Mouse (Mus musculus) stomach, embryonic 15.5 days (tissue): ENCODE measurements at regions not wholly inside any gene's neighbourhood (a gene's known extent, or its start where the extent isn't known, plus 50 kb on each side); places are given as distances from the start of the nearest gene placed in this dataset.

ENCODE experiments used
- ATAC-seq: fragments of 200-750 bp; cut with Nextera tagmentation; 2 replicates; pipeline ENCODE4 v1.8.0; 2017; ENCODE audit warnings: low read depth, moderate number of reproducible peaks, moderate TSS enrichment; ENCODE audit not compliant: insufficient read depth, low FRiP score
- H3K27ac ChIP-seq: fragments of 300-500 bp; sonication (generic); 2 replicates; pipeline ENCODE4 v1.5.1; 2015; ENCODE audit warnings: mild to moderate bottlenecking, inconsistent platforms
- H3K27me3 ChIP-seq: fragments of 300-500 bp; sonication (generic); replicated peaks from 2 replicates; pipeline ENCODE4 v1.6.1; 2015; ENCODE audit warnings: inconsistent platforms
- H3K36me3 ChIP-seq: fragments of 300-500 bp; sonication (generic); 2 replicates; pipeline ENCODE4 v1.6.1; 2015; ENCODE audit warnings: inconsistent platforms
- H3K4me1 ChIP-seq: fragments of 300-500 bp; sonication (generic); 2 replicates; pipeline ENCODE4 v1.6.1; 2015; ENCODE audit warnings: inconsistent platforms
- H3K4me2 ChIP-seq: fragments of 300-500 bp; sonication (generic); 2 replicates; pipeline ENCODE4 v1.6.1; 2015; ENCODE audit warnings: mild to moderate bottlenecking, inconsistent platforms
- H3K4me3 ChIP-seq: fragments of 300-500 bp; sonication (generic); replicated peaks from 2 replicates; pipeline ENCODE4 v1.5.1; 2015; ENCODE audit warnings: inconsistent platforms
- H3K9ac ChIP-seq: fragments of 300-500 bp; sonication (generic); 2 replicates; pipeline ENCODE4 v1.6.1; 2015; ENCODE audit warnings: inconsistent platforms
- H3K9me3 ChIP-seq: fragments of 300-500 bp; sonication (generic); 2 replicates; pipeline ENCODE4 v1.6.1; 2016; ENCODE audit warnings: inconsistent platforms
- WGBS: fragments of 180-500 bp; shearing (Covaris S2); methylation state at CpG from one replicate; pipeline ENCODE4 v1.1.7; 2015; 5-methylcytosine and 5-hydroxymethylcytosine counted together

DNA sequence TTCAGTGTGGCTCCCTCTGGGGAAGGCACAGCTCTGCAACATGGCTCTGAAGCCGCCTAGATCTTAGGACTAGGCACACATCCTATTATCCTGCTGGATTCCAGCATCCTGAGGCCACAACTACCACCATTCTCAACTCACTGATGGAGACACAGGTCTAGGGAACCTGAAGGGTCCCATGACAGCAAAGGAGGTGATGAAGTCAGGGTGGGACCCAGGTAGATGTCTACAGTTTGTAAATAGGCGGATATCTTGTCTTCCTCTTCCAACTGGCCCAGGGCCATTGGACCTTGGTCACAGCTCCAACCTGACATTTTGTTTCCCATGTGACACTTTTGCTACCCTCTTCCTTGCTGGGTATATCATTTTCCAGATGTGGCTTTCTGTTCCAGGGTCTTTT lies 106.4 kb downstream of the Vapb start:
- no peak overlapping the region for H3K4me3 ChIP-seq

DNA sequence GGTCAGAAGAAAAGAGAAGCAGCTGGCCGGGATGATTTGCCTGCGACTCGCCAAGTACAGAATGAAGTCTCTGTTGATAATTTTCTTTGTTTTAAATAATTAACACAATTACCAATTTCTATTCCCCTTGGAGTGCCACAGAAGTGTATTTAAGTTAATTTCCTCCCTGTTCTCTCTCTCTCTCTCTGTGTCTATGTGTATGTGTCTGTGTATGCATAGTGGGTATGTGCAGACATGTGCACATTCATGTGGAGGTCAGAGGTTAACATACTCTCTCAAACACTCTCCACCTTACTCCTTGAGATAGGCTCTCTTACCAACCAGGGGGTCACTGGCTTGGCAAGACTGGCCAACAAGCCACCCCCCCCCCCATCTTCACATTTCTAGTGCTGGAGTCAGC lies 107.2 kb downstream of the Vapb start:
- no peak overlapping the region for H3K9ac ChIP-seq
- H3K9me3 ChIP-seq: no peaks in the 10 kb centered on the region
- ATAC-seq: no peak
- no peak overlapping the region for H3K4me3 ChIP-seq
- no peak overlapping the region for H3K27ac ChIP-seq
- WGBS: 62% methylated on average over 3 of the region's 3 CpGs
- no peaks in the 10 kb centered on the region for H3K4me1 ChIP-seq
- H3K36me3 ChIP-seq: no peaks in the 10 kb centered on the region
- no peak overlapping the region for H3K4me2 ChIP-seq
- H3K27me3 ChIP-seq: no peaks in the 10 kb centered on the region

More for the DNA sequence above, 106.4 kb downstream of the Vapb start:
- Histone ChIP-seq H3K9me3 (no peaks in the 10 kb centered on the region), H3K27me3 (no peaks in the 10 kb centered on the region), H3K4me2 (no peak overlapping the region), H3K36me3 (no peaks in the 10 kb centered on the region), H3K4me1 (no peaks in the 10 kb centered on the region), H3K27ac (no peak overlapping the region), H3K9ac (no peak overlapping the region)
- WGBS: 82% methylated on average over 2 of the region's 2 CpGs
- ATAC-seq: no peak

DNA sequence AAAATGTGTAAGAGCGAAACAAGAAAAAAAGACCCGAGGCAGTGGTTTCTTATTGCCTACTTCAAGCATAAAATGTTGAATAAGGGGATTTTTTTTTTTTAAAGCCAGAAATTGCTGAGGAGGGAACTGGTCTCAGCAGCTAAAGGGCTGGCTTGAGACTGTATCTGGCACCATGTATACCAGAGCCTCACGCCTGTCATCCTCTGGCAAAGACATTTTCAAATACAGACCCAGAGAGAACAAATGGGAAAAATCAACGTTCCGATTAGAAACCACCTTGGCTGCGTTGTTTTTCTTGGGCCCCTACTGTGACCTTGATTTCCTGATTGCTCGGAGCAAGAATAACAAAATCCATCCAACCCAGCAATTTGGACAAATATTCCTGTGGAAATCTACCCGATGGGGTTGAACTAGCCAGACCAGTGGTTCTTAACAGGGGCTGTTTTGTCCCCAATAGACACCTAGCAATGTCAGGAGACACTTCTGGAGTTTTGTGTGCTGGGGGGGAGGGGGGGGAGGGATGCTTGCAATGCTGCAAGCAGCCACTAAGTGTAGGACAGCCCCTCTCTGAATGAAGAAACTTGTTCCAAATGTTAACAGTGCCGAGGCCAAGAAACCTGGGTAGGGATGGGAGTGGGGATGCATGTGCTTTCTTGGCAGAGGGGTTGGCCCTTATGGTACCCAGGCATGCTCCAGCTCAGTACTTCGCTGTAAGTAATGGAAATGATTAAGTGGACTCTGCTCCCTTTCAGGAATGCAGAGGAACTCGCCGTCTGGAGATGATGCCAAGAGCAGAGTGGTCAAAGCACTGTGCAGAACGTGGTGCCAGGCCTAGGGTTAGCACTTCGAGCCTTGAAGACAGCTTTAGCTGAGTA lies 108.1 kb downstream of the Vapb start:
- WGBS: 78% methylated on average over 14 of the region's 14 CpGs
- H3K9me3 ChIP-seq: no peaks in the 10 kb centered on the region
- H3K4me3 ChIP-seq: no peak overlapping the region
- H3K4me2 ChIP-seq: no peak overlapping the region
- no peak overlapping the region for H3K9ac ChIP-seq
- no peaks in the 10 kb centered on the region for H3K36me3 ChIP-seq
- H3K4me1 ChIP-seq: no peaks in the 10 kb centered on the region
- H3K27ac ChIP-seq: no peak overlapping the region
- H3K27me3 ChIP-seq: no peaks in the 10 kb centered on the region
- ATAC-seq: peak; percentile 27; the same call in 1 of the 2 replicates

DNA sequence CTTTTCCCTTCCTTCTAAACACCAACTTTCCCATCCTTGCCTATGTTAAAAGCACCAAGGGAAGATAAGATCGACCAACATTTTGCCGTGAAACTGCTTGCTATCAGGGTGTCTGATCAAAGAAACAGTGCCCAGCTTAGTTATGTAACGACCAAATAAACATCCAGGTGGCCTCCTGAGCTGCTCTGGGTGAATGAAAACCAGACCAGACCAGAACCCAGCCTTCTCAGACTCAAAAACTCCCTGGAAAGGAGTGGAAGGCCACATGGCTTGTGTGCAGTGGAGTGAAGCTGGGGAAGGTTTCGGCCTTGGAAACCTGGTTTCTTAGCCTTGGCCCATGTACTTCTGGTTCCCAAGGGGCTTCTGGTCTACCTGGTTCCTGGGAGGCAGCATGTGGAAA lies 113.7 kb downstream of the Vapb start:
- ATAC-seq: no peak
- WGBS: 42% methylated on average over 4 of the region's 4 CpGs

DNA sequence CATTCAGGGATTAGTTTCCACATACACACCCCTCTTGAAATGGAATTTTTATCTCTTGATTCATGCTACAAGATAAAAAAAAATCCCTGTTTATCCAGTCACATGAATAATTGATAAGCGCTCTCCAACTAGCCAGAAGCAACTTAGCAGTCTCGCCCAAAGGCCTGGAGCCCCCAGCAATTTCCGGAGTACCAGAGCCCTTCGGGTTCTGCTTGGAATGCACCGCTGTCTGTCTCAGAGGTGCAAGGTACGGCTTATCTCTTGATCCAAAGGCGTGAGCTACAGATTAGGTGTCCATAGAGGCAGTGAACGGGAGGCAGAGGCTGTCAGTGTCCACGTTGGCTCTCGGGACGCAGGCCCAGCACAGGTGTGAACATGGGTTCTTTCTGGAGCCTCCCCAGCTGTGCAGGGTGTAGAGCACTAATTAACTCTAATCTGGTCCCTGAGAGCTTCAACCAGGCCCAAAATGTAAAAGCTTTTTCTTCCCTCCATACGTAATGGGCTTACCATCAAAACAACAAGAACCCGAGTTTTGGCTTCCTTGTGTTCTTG lies 116.9 kb downstream of the Vapb start:
- H3K4me1 ChIP-seq: no peaks in the 10 kb centered on the region
- H3K27me3 ChIP-seq: no peaks in the 10 kb centered on the region
- no peaks in the 10 kb centered on the region for H3K36me3 ChIP-seq
- no peak overlapping the region for H3K4me2 ChIP-seq
- H3K9me3 ChIP-seq: no peaks in the 10 kb centered on the region
- no peak overlapping the region for H3K9ac ChIP-seq
- no peak overlapping the region for H3K4me3 ChIP-seq
- H3K27ac ChIP-seq: no peak overlapping the region
- no peak for ATAC-seq
- 52% methylated on average over 13 of the region's 13 CpGs for WGBS

More for the DNA sequence above, 113.7 kb downstream of the Vapb start:
- Histone ChIP-seq H3K4me3 (no peak overlapping the region), H3K27me3 (no peaks in the 10 kb centered on the region), H3K9ac (no peak overlapping the region), H3K4me2 (no peak overlapping the region), H3K9me3 (no peaks in the 10 kb centered on the region), H3K36me3 (no peaks in the 10 kb centered on the region), H3K27ac (no peak overlapping the region), H3K4me1 (no peaks in the 10 kb centered on the region)

DNA sequence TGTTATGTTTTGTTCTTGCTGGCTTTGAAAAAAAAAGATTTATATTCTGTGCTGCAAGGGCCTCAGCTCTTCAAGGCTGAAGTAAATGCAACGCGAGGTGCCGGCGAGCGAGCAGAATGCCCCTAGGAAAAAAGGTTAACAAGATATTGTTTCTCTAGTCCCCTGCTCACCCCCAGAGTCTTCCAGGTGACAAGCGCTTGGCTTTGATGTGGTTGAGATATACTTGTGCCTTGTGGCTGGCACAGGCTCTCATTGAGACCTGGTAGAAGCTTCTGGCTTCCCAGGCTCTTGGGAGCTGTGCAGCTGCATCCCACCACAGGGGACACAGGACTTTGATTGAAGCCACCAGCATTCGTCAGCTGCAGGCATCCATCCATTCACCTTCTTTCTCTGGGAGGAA lies 117.5 kb downstream of the Vapb start:
- H3K9me3 ChIP-seq: no peaks in the 10 kb centered on the region
- ATAC-seq: no peak
- H3K4me3 ChIP-seq: no peak overlapping the region
- no peaks in the 10 kb centered on the region for H3K4me1 ChIP-seq
- H3K9ac ChIP-seq: no peak overlapping the region
- no peaks in the 10 kb centered on the region for H3K36me3 ChIP-seq
- no peak overlapping the region for H3K27ac ChIP-seq
- no peaks in the 10 kb centered on the region for H3K27me3 ChIP-seq
- H3K4me2 ChIP-seq: no peak overlapping the region
- WGBS: 60% methylated on average over 7 of the region's 7 CpGs

DNA sequence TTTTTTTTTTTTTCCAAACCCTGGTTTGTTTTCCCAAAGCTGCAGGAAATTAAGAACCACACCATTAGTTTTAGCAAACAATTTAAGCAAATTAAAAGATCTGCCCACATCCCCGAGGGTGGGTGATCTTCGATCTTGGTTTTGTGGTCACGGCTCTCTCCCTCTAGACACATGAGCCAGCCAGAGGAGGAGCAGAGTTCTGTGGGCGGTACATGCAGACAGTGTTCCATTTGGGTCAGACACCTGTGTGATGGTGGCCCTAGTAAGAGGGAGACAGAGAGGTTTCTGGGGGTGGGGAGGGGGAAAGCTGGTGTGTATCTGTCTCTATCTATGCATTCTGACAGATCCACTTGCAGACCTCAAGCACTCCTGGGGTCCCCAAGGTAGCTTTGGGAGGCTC lies 118.0 kb downstream of the Vapb start:
- H3K27me3 ChIP-seq: no peaks in the 10 kb centered on the region
- H3K9ac ChIP-seq: no peak overlapping the region
- no peak for ATAC-seq
- WGBS: 76% methylated on average over 4 of the region's 4 CpGs
- H3K9me3 ChIP-seq: no peaks in the 10 kb centered on the region
- H3K4me2 ChIP-seq: no peak overlapping the region
- H3K36me3 ChIP-seq: no peaks in the 10 kb centered on the region
- no peak overlapping the region for H3K4me3 ChIP-seq
- no peaks in the 10 kb centered on the region for H3K4me1 ChIP-seq
- no peak overlapping the region for H3K27ac ChIP-seq

DNA sequence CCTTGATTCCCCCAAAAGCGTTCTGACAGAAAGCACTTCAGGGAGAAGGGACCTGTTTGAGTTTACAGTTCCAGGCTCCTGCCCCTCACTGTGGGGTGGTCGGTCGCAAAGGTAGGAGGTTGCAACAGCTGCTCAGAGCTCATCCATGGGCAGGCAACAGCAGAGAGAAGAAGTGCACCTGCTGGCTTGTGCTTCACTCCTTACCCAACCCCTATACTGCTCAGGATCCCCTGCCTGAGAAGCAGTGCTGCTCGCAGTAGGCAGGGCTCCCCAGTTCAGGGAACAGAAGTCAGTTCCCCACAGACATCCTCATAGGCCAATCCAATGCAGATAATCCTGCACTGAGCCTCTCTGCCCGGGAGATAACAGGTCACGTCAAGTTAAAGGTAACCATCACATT lies 119.7 kb downstream of the Vapb start:
- H3K4me1 ChIP-seq: no peaks in the 10 kb centered on the region
- H3K4me3 ChIP-seq: no peak overlapping the region
- no peaks in the 10 kb centered on the region for H3K9me3 ChIP-seq
- H3K9ac ChIP-seq: no peak overlapping the region
- no peak overlapping the region for H3K27ac ChIP-seq
- no peaks in the 10 kb centered on the region for H3K36me3 ChIP-seq
- H3K4me2 ChIP-seq: no peak overlapping the region
- no peaks in the 10 kb centered on the region for H3K27me3 ChIP-seq
- no peak for ATAC-seq
- WGBS: 83% methylated on average over 6 of the region's 6 CpGs

DNA sequence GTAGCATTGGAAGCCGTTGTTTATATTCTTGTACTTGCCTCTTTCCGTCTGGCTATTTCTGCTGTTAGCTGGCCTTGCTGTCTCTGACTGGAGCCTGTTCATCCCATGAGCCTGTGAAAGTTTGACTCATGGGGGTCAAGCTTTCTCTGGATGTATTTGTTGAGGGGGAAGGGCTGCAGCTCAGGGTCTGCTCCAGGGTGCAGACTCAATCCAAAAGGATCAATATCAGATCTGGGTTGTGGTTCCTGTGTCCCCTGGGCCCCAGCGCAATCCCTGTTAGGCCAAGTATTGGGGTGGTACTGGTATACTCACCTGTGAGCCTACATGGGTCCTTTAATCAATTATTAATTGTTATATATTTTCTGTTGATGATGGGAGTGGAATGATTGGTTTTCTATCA lies 135.7 kb downstream of the Vapb start:
- Histone ChIP-seq H3K4me2 (no peak overlapping the region), H3K4me3 (no peak overlapping the region), H3K27ac (no peak overlapping the region), H3K9me3 (no peaks in the 10 kb centered on the region), H3K27me3 (no peaks in the 10 kb centered on the region), H3K36me3 (no peaks in the 10 kb centered on the region), H3K9ac (no peak overlapping the region), H3K4me1 (no peaks in the 10 kb centered on the region)
- WGBS: 75% methylated on average over 3 of the region's 3 CpGs
- no peak for ATAC-seq
